Mouse (Mus musculus) thymus, adult 2 months (tissue): Measurements from ENCODE around the gene Erc2.

Experiments used
- CTCF ChIP-seq: fragments of 200-500 bp; IDR thresholded peaks from 2 replicates; pipeline ENCODE4 v1.5.1; 2012; ENCODE audit warnings: mild to moderate bottlenecking, control low read depth, low read length, moderate library complexity, borderline replicate concordance; ENCODE audit not compliant: control insufficient read depth, poor library complexity, insufficient read depth; ENCODE audit errors: extremely low read depth
- POLR2A ChIP-seq: fragments of 200-500 bp; IDR thresholded peaks from 2 replicates; pipeline ENCODE4 v1.6.1; 2012; ENCODE audit warnings: mild to moderate bottlenecking, low read length, control low read depth, moderate library complexity; ENCODE audit not compliant: control insufficient read depth, poor library complexity, insufficient read depth; ENCODE audit errors: extremely low read depth

GRCm38 (mm10) chr14:28051646-28052045, 429.4 kb downstream of the Erc2 start:
- no peak for TF ChIP-seq POLR2A
- no peak for TF ChIP-seq CTCF
